Mouse (Mus musculus) intestine, embryonic 14.5 days (tissue): ENCODE data around the gene Mafk. TPM values are rescaled to one million over a fixed set of nuclear protein-coding genes. Genes with fewer than 3 reads are reported as not detected.

ENCODE experiments used
- ATAC-seq: fragments of 200-750 bp; cut with Nextera tagmentation; replicated peaks from 2 replicates; pipeline ENCODE4 v1.8.0; 2017; ENCODE audit warnings: low read depth, moderate number of reproducible peaks, moderate TSS enrichment, moderate library complexity; ENCODE audit not compliant: low FRiP score, low TSS enrichment
- DNase-seq: peaks from one replicate; pipeline ENCODE4 v3.0.0-alpha.2; 2018; ENCODE audit warnings: low spot score
- H3K27ac ChIP-seq: fragments of 300-500 bp; sonication (generic); 2 replicates; pipeline ENCODE4 v1.5.1; 2014; ENCODE audit warnings: low read depth, mild to moderate bottlenecking, control low read depth
- H3K27me3 ChIP-seq: fragments of 300-500 bp; sonication (generic); replicated peaks from 2 replicates; pipeline ENCODE4 v1.6.1; 2014; ENCODE audit warnings: low read length, control low read depth; ENCODE audit not compliant: control insufficient read depth, insufficient read depth
- H3K36me3 ChIP-seq: fragments of 300-500 bp; sonication (generic); 2 replicates; pipeline ENCODE4 v1.6.1; 2014; ENCODE audit warnings: low read length, control low read depth; ENCODE audit not compliant: control insufficient read depth, insufficient read depth
- H3K4me1 ChIP-seq: fragments of 300-500 bp; sonication (generic); replicated peaks from 2 replicates; pipeline ENCODE4 v1.6.1; 2014; ENCODE audit warnings: low read length, control low read depth, mixed read lengths; ENCODE audit not compliant: control insufficient read depth, insufficient read depth
- H3K4me2 ChIP-seq: fragments of 300-500 bp; sonication (generic); 2 replicates; pipeline ENCODE4 v1.6.1; 2014; ENCODE audit warnings: low read length
- H3K4me3 ChIP-seq: fragments of 300-500 bp; sonication (generic); 2 replicates; pipeline ENCODE4 v1.5.1; 2014; ENCODE audit warnings: low read depth, low read length, control low read depth, mixed read lengths
- H3K9ac ChIP-seq: fragments of 300-500 bp; sonication (generic); 2 replicates; pipeline ENCODE4 v1.6.1; 2014; ENCODE audit warnings: mild to moderate bottlenecking, low read length
- H3K9me3 ChIP-seq: fragments of 300-500 bp; sonication (generic); 2 replicates; pipeline ENCODE4 v1.6.1; 2016; ENCODE audit warnings: low read length, control low read depth; ENCODE audit not compliant: control insufficient read depth
- WGBS: fragments of 180-500 bp; shearing (Covaris S2); extraction: QIAGEN DNeasy Blood & Tissue Kit; methylation state at CpG from one replicate; pipeline ENCODE4 v1.1.7; 2014; 5-methylcytosine and 5-hydroxymethylcytosine counted together
- polyA plus RNA-seq: library from polyadenylated mRNA; unstranded; fragments of >200 nt; fragmentation: Nextera tagmentation; extraction: Ambion mirVana; gene quantifications from 2 replicates; pipeline ENCODE4 v1.2.1, GENCODE M21; 2014

Mafk gene
- polyA plus RNA-seq, 1 experiment from 2014 or later, result 11.2 TPM

- no peak overlapping the region for H3K4me2 ChIP-seq
- ATAC-seq (no peak), DNase-seq (no peak)
- H3K4me3 ChIP-seq, result no peak overlapping the region
- H3K27me3 ChIP-seq, result no peaks in the 10 kb centered on the region
- H3K36me3 ChIP-seq, result 0 out of 2 replicates have a peak, but pooled peaks cover under 1% of the 10 kb centered on the region
- 79% methylated on average over 13 of the region's 13 CpGs for WGBS
- no peaks in the 10 kb centered on the region for H3K9me3 ChIP-seq
- H3K9ac ChIP-seq, result no peak overlapping the region
- H3K27ac ChIP-seq, result no peak overlapping the region
- peaks cover 11% of the 10 kb centered on the region for H3K4me1 ChIP-seq
These were observed 38.1 kb downstream of the Mafk start for GRCm38 (mm10) chr5:139829384-139829783.

- Histone ChIP-seq H3K9ac (no peak overlapping the region), H3K4me2 (no peak overlapping the region), H3K9me3 (no peaks in the 10 kb centered on the region), H3K4me1 (peaks cover 5% of the 10 kb centered on the region), H3K36me3 (no peaks in the 10 kb centered on the region), H3K27ac (no peak overlapping the region), H3K27me3 (no peaks in the 10 kb centered on the region), H3K4me3 (no peak overlapping the region)
- DNase-seq, result no peak
- no peak for ATAC-seq
- WGBS, result 93% methylated on average over 3 of the region's 3 CpGs
These were observed 39.4 kb downstream of the Mafk start for GRCm38 (mm10) chr5:139830734-139831133.

- 81% methylated on average over 7 of the region's 7 CpGs for WGBS
- Histone ChIP-seq H3K9me3 (no peaks in the 10 kb centered on the region), H3K4me2 (no peak overlapping the region), H3K4me3 (no peak overlapping the region), H3K9ac (no peak overlapping the region), H3K36me3 (no peaks in the 10 kb centered on the region), H3K27me3 (no peaks in the 10 kb centered on the region), H3K4me1 (no peaks in the 10 kb centered on the region), H3K27ac (no peak overlapping the region)
- ATAC-seq (no peak), DNase-seq (no peak)
These were observed 40.8 kb downstream of the Mafk start for GRCm38 (mm10) chr5:139832125-139832524.

GRCm38 (mm10) chr5:139835706-139836105, 44.4 kb downstream of the Mafk start:
- Histone ChIP-seq H3K4me3 (no peak overlapping the region), H3K4me1 (no peaks in the 10 kb centered on the region), H3K27me3 (no peaks in the 10 kb centered on the region), H3K9ac (no peak overlapping the region), H3K4me2 (no peak overlapping the region), H3K9me3 (no peaks in the 10 kb centered on the region), H3K36me3 (no peaks in the 10 kb centered on the region), H3K27ac (no peak overlapping the region)
- WGBS, result 89% methylated on average over 7 of the region's 7 CpGs
- no peak for DNase-seq
- ATAC-seq, result no peak

GRCm38 (mm10) chr5:139838476-139838892, 47.2 kb downstream of the Mafk start:
- ATAC-seq, result peak; percentile 62
- 21% methylated on average over 2 of the region's 2 CpGs for WGBS
- H3K9me3 ChIP-seq, result no peaks in the 10 kb centered on the region
- no peak overlapping the region for H3K4me2 ChIP-seq
- H3K27me3 ChIP-seq, result no peaks in the 10 kb centered on the region
- no peaks in the 10 kb centered on the region for H3K4me1 ChIP-seq
- DNase-seq, result peak; percentile 88
- H3K36me3 ChIP-seq, result no peaks in the 10 kb centered on the region
- H3K27ac ChIP-seq, result no peak overlapping the region
- H3K9ac ChIP-seq, result no peak overlapping the region
- H3K4me3 ChIP-seq, result no peak overlapping the region

DNA sequence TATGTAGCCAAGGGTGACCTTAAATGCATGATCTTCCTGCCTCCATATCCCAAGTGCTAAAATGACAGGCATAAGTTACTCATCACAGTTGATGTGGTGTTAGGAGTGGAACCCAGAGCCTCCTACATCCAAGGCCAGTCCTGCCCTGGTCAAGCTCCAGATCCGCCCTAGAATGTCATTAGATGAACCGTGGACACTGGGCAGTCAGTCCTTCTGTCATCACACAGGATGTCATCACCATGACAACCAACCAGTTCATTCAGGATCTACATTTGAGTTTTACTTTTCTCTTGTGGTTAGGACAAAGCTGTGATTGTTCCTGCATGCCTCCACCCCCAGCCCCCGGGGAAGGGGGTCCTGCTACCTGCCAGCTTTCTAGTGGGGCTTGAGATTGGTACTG, 47.8 kb downstream of the Mafk start:
- Histone ChIP-seq H3K9me3 (peaks cover 3% of the 10 kb centered on the region), H3K27me3 (no peaks in the 10 kb centered on the region), H3K4me3 (no peak overlapping the region), H3K36me3 (no peaks in the 10 kb centered on the region), H3K4me1 (no peaks in the 10 kb centered on the region), H3K4me2 (no peak overlapping the region), H3K27ac (no peak overlapping the region), H3K9ac (no peak overlapping the region)
- ATAC-seq (0 out of 2 replicates have a peak, but pooled peaks have one; percentile 14), DNase-seq (no peak)
- WGBS, result 54% methylated on average over 3 of the region's 3 CpGs

GRCm38 (mm10) chr5:139849626-139850320, 58.5 kb downstream of the Mafk start:
- no peaks in the 10 kb centered on the region for H3K27me3 ChIP-seq
- WGBS, result 79% methylated on average over 12 of the region's 12 CpGs
- no peak overlapping the region for H3K4me2 ChIP-seq
- no peaks in the 10 kb centered on the region; the same call in 1 of the 2 replicates for H3K9me3 ChIP-seq
- ATAC-seq (no peak), DNase-seq (no peak)
- no peaks in the 10 kb centered on the region for H3K36me3 ChIP-seq
- H3K27ac ChIP-seq, result no peak overlapping the region
- no peak overlapping the region for H3K4me3 ChIP-seq
- no peaks in the 10 kb centered on the region for H3K4me1 ChIP-seq
- no peak overlapping the region for H3K9ac ChIP-seq
